Mouse (Mus musculus): ENCODE measurements around the gene Fam24a.

- 0 out of 2 replicates have a peak, but pooled peaks have one; percentile 8 for TF ChIP-seq CTCF (conservative IDR thresholded peaks at IDR 0.05; ENCODE audit: low read length)
- no peak for TF ChIP-seq NANOG (IDR thresholded peaks at IDR 0.05; ENCODE audit: borderline replicate concordance, low read length)
Measured at GRCm38 (mm10) chr7:131297151-131297550, 36.5 kb upstream of the Fam24a start.
